Mouse (Mus musculus): ENCODE results near the gene Tex264.
"Not testable (repeated sequence)": the region's sequence is repeated elsewhere in the genome, so short reads cannot be mapped to it uniquely, and the experiment has no call there.

Gene Tex264

GRCm38 (mm10) chr9:106664433-106664832, 21.3 kb downstream of the Tex264 start:
- peak; percentile 55 to 73 for DNase-seq (ENCODE audit: low spot score in 2 of 2)

- DNase-seq (ENCODE audit: low spot score in 2 of 2) = no peak
Measured at GRCm38 (mm10) chr9:106663200-106663599, 22.5 kb downstream of the Tex264 start.

- no peak for DNase-seq (ENCODE audit: low spot score in 2 of 2)
Measured at GRCm38 (mm10) chr9:106659935-106660334, 25.8 kb downstream of the Tex264 start.

- no peak for DNase-seq (ENCODE audit: low spot score in 2 of 2)
Measured at GRCm38 (mm10) chr9:106659441-106659840, 26.3 kb downstream of the Tex264 start.

- DNase-seq (ENCODE audit: low spot score in 2 of 2) = no peak
Measured at GRCm38 (mm10) chr9:106657592-106657991, 28.1 kb downstream of the Tex264 start.

GRCm38 (mm10) chr9:106656820-106657219, 28.9 kb downstream of the Tex264 start:
- no peak for DNase-seq (ENCODE audit: low spot score in 2 of 2)

GRCm38 (mm10) chr9:106655884-106656720, 29.6 kb downstream of the Tex264 start, which contains the start of gene Grm2:
TSS of gene Grm2 (minus strand) at chr9:106656082.
- DNase-seq (ENCODE audit: low spot score in 2 of 2) = no peak

- DNase-seq (ENCODE audit: low spot score in 2 of 2) = no peak
Measured at GRCm38 (mm10) chr9:106652720-106653119, 33.0 kb downstream of the Tex264 start.

- DNase-seq (ENCODE audit: low spot score in 2 of 2) = no peak
Measured at GRCm38 (mm10) chr9:106647226-106647625, 38.5 kb downstream of the Tex264 start.

- DNase-seq (ENCODE audit: low spot score in 2 of 2) = no peak
Measured at GRCm38 (mm10) chr9:106645684-106646271, 39.9 kb downstream of the Tex264 start.

- no peak for DNase-seq (ENCODE audit: low spot score in 2 of 2)
Measured at GRCm38 (mm10) chr9:106643787-106644186, 41.9 kb downstream of the Tex264 start.

GRCm38 (mm10) chr9:106643128-106643527, 42.6 kb downstream of the Tex264 start:
- DNase-seq (ENCODE audit: low spot score in 2 of 2) = peak; percentile 63 to 65

GRCm38 (mm10) chr9:106641346-106641745, 44.4 kb downstream of the Tex264 start:
- no peak for DNase-seq (ENCODE audit: low spot score in 2 of 2)

- no peak for DNase-seq (ENCODE audit: low spot score in 2 of 2)
Measured at GRCm38 (mm10) chr9:106638154-106638553, 47.6 kb downstream of the Tex264 start.

- DNase-seq (ENCODE audit: low spot score in 2 of 2) = no peak
Measured at GRCm38 (mm10) chr9:106632185-106632584, 53.5 kb downstream of the Tex264 start.

- not testable (repeated sequence) for DNase-seq (ENCODE audit: low spot score in 2 of 2)
Measured at GRCm38 (mm10) chr9:106627796-106628195, 57.9 kb downstream of the Tex264 start.

- DNase-seq (ENCODE audit: low spot score in 2 of 2) = no peak
Measured at GRCm38 (mm10) chr9:106626282-106626681, 59.4 kb downstream of the Tex264 start, which contains the start of gene Iqcf6. TSS of gene Iqcf6 (plus strand) at chr9:106626582.

GRCm38 (mm10) chr9:106617496-106617895, 68.2 kb downstream of the Tex264 start:
- DNase-seq (ENCODE audit: low spot score in 2 of 2) = no peak

- DNase-seq (ENCODE audit: low spot score in 2 of 2) = no peak
Measured at GRCm38 (mm10) chr9:106616306-106616705, 69.4 kb downstream of the Tex264 start.

- no peak for DNase-seq (ENCODE audit: low spot score in 2 of 2)
Measured at GRCm38 (mm10) chr9:106614616-106615015, 71.1 kb downstream of the Tex264 start.

- DNase-seq (ENCODE audit: low spot score in 2 of 2) = no peak
Measured at GRCm38 (mm10) chr9:106613951-106614350, 71.8 kb downstream of the Tex264 start.

GRCm38 (mm10) chr9:106610727-106611126, 75.0 kb downstream of the Tex264 start:
- no peak for DNase-seq (ENCODE audit: low spot score in 2 of 2)
